Comparison of ENCODE assay signal across 28 mouse cellular contexts in the genomic region with DNA sequence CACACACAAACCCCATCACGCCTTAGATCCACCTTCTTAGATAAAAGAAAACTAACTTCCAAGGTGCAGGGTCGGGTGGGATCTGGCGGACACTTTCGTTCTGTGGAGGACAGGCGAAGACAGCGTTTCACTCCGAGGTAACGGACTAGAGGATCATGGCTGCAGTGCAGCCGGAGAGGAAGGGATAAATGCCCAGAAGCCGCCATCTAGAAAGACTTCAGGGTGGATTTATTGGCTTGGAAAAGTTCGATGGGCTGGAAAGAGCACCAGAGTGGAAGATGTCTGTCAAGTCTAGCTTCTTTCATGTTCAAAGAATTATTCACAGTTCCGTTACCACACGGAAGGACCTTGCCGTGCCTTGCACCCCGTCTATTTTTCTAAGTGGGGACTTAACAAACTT. TPM values are rescaled to one million over a fixed set of nuclear protein-coding genes. Genes with fewer than 3 reads are reported as not detected.
DNase-seq lines count a peak whose midpoint lies in the region; ATAC-seq and TF ChIP-seq lines count a peak whose summit lies in the region.
"Had no signal": no experiment of that assay in that cellular context is flagged by ENCODE, and none has a peak within 500 bp of the region (broad histone marks: within the 10 kb centered on the region; RNA-seq: fewer than 3 reads in every experiment).

No protein-coding gene starts in this region.

- TF ChIP-seq CTCF in brain, embryonic 14.5 days (IDR thresholded peaks at IDR 0.05; ENCODE audit: borderline replicate concordance, extremely low read depth, insufficient read depth, insufficient read length), result no peak

- ATAC-seq in megakaryocyte, adult 5-6 weeks (ENCODE audit: poor library complexity, severe bottlenecking), result no peak
- no peak for ATAC-seq in monocyte, adult 5-6 weeks (replicated peaks; ENCODE audit: insufficient number of reproducible peaks, low FRiP score, low TSS enrichment, poor library complexity, severe bottlenecking)
- ATAC-seq: activated CD4-positive, CD25-positive, alpha-beta regulatory T cell, adult 4 months; CD4-positive, CD25-positive, alpha-beta regulatory T cell, adult 4 months; forebrain, embryonic 13.5 days; hindbrain, embryonic 16.5 days; Patski had no signal

- no peak for TF ChIP-seq POLR2A in brain, embryonic 14.5 days (IDR thresholded peaks at IDR 0.05; ENCODE audit: borderline replicate concordance, extremely low read depth, insufficient read depth, insufficient read length, poor library complexity, severe bottlenecking)

- peak; percentile 30 to 75 for DNase-seq in adrenal gland, adult (ENCODE audit: inconsistent age in 2 of 2, low spot score in 1 of 2)
- no peak for DNase-seq in adrenal gland, postnatal 4 days (ENCODE audit: low spot score in 2 of 2)
- DNase-seq in heart, adult 11 months, result peak; percentile 64
- DNase-seq in heart, adult 18-20 months, result no peak
- peak; percentile 25 for DNase-seq in brain, embryonic 14.5 days (ENCODE audit: low read depth)
- DNase-seq: adrenal gland, adult 2 months; adrenal gland, postnatal 25 days; B cell, adult 2 months; cerebellum, adult 11-12 months; cerebellum, adult 9-10 months; gastrocnemius, postnatal 10 days; heart, postnatal 36 days; kidney, adult 11 months had no signal

RNA-seq across cellular contexts. Expression of gene Crygd, which starts 0.9 kb away (rescaled TPM):
- not detected for total RNA-seq in adrenal gland, postnatal 4 days (2021)
- not detected for total RNA-seq in heart, adult 18-20 months (2021)
- polyA plus RNA-seq in brain, embryonic 14.5 days (2012; rRNA removed), result not detected in 2 replicates
- not detected in 2 replicates for total RNA-seq in megakaryocyte, adult 5-6 weeks (2015)
- total RNA-seq in megakaryocyte, adult 5-6 weeks (2017), result not detected in 2 replicates
- not detected in 3 replicates for total RNA-seq in monocyte, adult 5-6 weeks (2017)
- total RNA-seq: adrenal gland, adult 2 months; adrenal gland, postnatal 25 days; gastrocnemius, postnatal 10 days; heart, postnatal 36 days had no signal
- polyA plus RNA-seq: activated CD4-positive, CD25-positive, alpha-beta regulatory T cell, adult 4 months; CD4-positive, CD25-positive, alpha-beta regulatory T cell, adult 4 months; embryonic facial prominence, embryonic 10.5 days; embryonic facial prominence, embryonic 14.5 days; forebrain, embryonic 13.5 days; G1E; heart, embryonic 13.5 days; heart, postnatal 0 days; hindbrain, embryonic 11.5 days; hindbrain, embryonic 16.5 days; intestine, embryonic 14.5 days; Patski had no signal

RNA-seq across cellular contexts. Expression of gene Crygc, which starts 9.3 kb away (rescaled TPM):
- total RNA-seq in adrenal gland, postnatal 4 days (2021), result not detected
- total RNA-seq in heart, adult 18-20 months (2021), result not detected
- polyA plus RNA-seq in brain, embryonic 14.5 days (2012; rRNA removed), result 0.29 TPM in 1 of 2 replicates, not detected in the other
- not detected in 2 replicates for total RNA-seq in megakaryocyte, adult 5-6 weeks (2015)
- total RNA-seq in megakaryocyte, adult 5-6 weeks (2017), result not detected in 2 replicates
- not detected in 3 replicates for total RNA-seq in monocyte, adult 5-6 weeks (2017)
- total RNA-seq: adrenal gland, adult 2 months; adrenal gland, postnatal 25 days; G1E; gastrocnemius, postnatal 10 days; heart, postnatal 36 days had no signal
- polyA plus RNA-seq: activated CD4-positive, CD25-positive, alpha-beta regulatory T cell, adult 4 months; adrenal gland, adult 2 months; CD4-positive, CD25-positive, alpha-beta regulatory T cell, adult 4 months; embryonic facial prominence, embryonic 10.5 days; embryonic facial prominence, embryonic 14.5 days; forebrain, embryonic 13.5 days; G1E; heart, embryonic 13.5 days; heart, postnatal 0 days; hindbrain, embryonic 11.5 days; hindbrain, embryonic 16.5 days; intestine, embryonic 14.5 days; Patski had no signal

RNA-seq across cellular contexts. Expression of gene Cryge, which starts 13.3 kb away (rescaled TPM):
- total RNA-seq in adrenal gland, postnatal 4 days (2021), result under 1 TPM in 1 of 2 experiments, not detected in 1; 0.50 TPM
- total RNA-seq in heart, adult 18-20 months (2021), result not detected
- polyA plus RNA-seq in brain, embryonic 14.5 days (2012; rRNA removed), result not detected in 2 replicates
- not detected in 2 replicates for total RNA-seq in megakaryocyte, adult 5-6 weeks (2015)
- total RNA-seq in megakaryocyte, adult 5-6 weeks (2017), result not detected in 2 replicates
- total RNA-seq in monocyte, adult 5-6 weeks (2017), result not detected in 3 replicates
- total RNA-seq: adrenal gland, adult 2 months; gastrocnemius, postnatal 10 days; heart, postnatal 36 days had no signal
- polyA plus RNA-seq: activated CD4-positive, CD25-positive, alpha-beta regulatory T cell, adult 4 months; CD4-positive, CD25-positive, alpha-beta regulatory T cell, adult 4 months; forebrain, embryonic 13.5 days; G1E; heart, embryonic 13.5 days; heart, postnatal 0 days; hindbrain, embryonic 11.5 days; hindbrain, embryonic 16.5 days; intestine, embryonic 14.5 days; Patski had no signal

RNA-seq across cellular contexts. Expression of gene Crygb, which starts 17.9 kb away (rescaled TPM):
- not detected for total RNA-seq in adrenal gland, postnatal 4 days (2021)
- not detected for total RNA-seq in heart, adult 18-20 months (2021)
- polyA plus RNA-seq in brain, embryonic 14.5 days (2012; rRNA removed), result not detected in 2 replicates
- not detected in 2 replicates for total RNA-seq in megakaryocyte, adult 5-6 weeks (2015)
- total RNA-seq in megakaryocyte, adult 5-6 weeks (2017), result not detected in 2 replicates
- total RNA-seq in monocyte, adult 5-6 weeks (2017), result not detected in 3 replicates
- total RNA-seq: adrenal gland, adult 2 months; adrenal gland, postnatal 25 days; G1E; gastrocnemius, postnatal 10 days; heart, postnatal 36 days had no signal
- polyA plus RNA-seq: activated CD4-positive, CD25-positive, alpha-beta regulatory T cell, adult 4 months; adrenal gland, adult 2 months; CD4-positive, CD25-positive, alpha-beta regulatory T cell, adult 4 months; embryonic facial prominence, embryonic 10.5 days; embryonic facial prominence, embryonic 14.5 days; forebrain, embryonic 13.5 days; G1E; gonadal fat pad, adult 2 months; heart, postnatal 0 days; hindbrain, embryonic 11.5 days; intestine, embryonic 14.5 days; Patski had no signal

RNA-seq across cellular contexts. Expression of gene Akr1cl, which starts 31.6 kb away (rescaled TPM):
- 100 to 1,000 TPM; 902 to 972 TPM for total RNA-seq in adrenal gland, postnatal 4 days (2021)
- under 1 TPM in 1 of 2 experiments, not detected in 1; 0.21 TPM for total RNA-seq in heart, adult 18-20 months (2021)
- 0.05 TPM in 2 replicates for polyA plus RNA-seq in brain, embryonic 14.5 days (2012; rRNA removed)
- not detected in 2 replicates for total RNA-seq in megakaryocyte, adult 5-6 weeks (2015)
- total RNA-seq in megakaryocyte, adult 5-6 weeks (2017), result not detected in 2 replicates
- total RNA-seq in monocyte, adult 5-6 weeks (2017), result not detected in 3 replicates
- total RNA-seq: gastrocnemius, postnatal 10 days; heart, postnatal 36 days had no signal
- polyA plus RNA-seq: G1E; hindbrain, embryonic 16.5 days; Patski had no signal

Comparison
In these comparisons a context has a peak if more than half of its experiments do, and no peak if none do; other contexts are left out.
1. DNase-seq: peak in adrenal gland, adult (2 of 2), heart, adult 11 months (single experiment) and brain, embryonic 14.5 days (single experiment); none in adrenal gland, postnatal 4 days (0 of 2) and heart, adult 18-20 months (0 of 2).